Mouse (Mus musculus) erythroblast, embryonic 14.5 days (primary cell): ENCODE measurements around the gene Dbnl. TPM values are rescaled to one million over a fixed set of nuclear protein-coding genes. Genes with fewer than 3 reads are reported as not detected.

Source experiments
- H3K27me3 ChIP-seq: 2 replicates; pipeline ENCODE4 v1.6.1; 2012; ENCODE audit warnings: inconsistent platforms; ENCODE audit not compliant: control insufficient read depth
- H3K36me3 ChIP-seq: 2 replicates; pipeline ENCODE4 v1.6.1; 2012; ENCODE audit warnings: mild to moderate bottlenecking, inconsistent platforms; ENCODE audit not compliant: control insufficient read depth
- H3K4me1 ChIP-seq: 2 replicates; pipeline ENCODE4 v1.6.1; 2012; ENCODE audit warnings: inconsistent platforms; ENCODE audit not compliant: control insufficient read depth
- H3K4me3 ChIP-seq: replicated peaks from 2 replicates; pipeline ENCODE3; 2012; ENCODE audit warnings: moderate library complexity, mild to moderate bottlenecking, inconsistent platforms
- H3K9me3 ChIP-seq: 2 replicates; pipeline ENCODE4 v1.6.1; 2012; ENCODE audit warnings: low read length, inconsistent platforms, mixed read lengths; ENCODE audit not compliant: control insufficient read depth
- GATA1 ChIP-seq: IDR thresholded peaks from 2 replicates; pipeline ENCODE4 v1.6.1; 2012; ENCODE audit warnings: low read length, inconsistent platforms, mixed read lengths
- TAL1 ChIP-seq: IDR thresholded peaks from 3 replicates; pipeline ENCODE4 v1.6.1; 2012; ENCODE audit warnings: low read length, inconsistent platforms, mixed read lengths
- polyA plus RNA-seq: library from polyadenylated mRNA; stranded (reverse); fragments of >175 nt; gene quantifications from 2 replicates; pipeline ENCODE4 v1.2.3, GENCODE M21; 2012

Gene Dbnl
- polyA plus RNA-seq, 1 experiment: 5.8 TPM

- TF ChIP-seq GATA1 (no peak), TAL1 (no peak)
- H3K27me3 ChIP-seq: no peaks in the 10 kb centered on the region
- no peaks in the 10 kb centered on the region for H3K9me3 ChIP-seq
- no peak overlapping the region for H3K4me3 ChIP-seq
- H3K36me3 ChIP-seq: peaks cover 58% of the 10 kb centered on the region
- H3K4me1 ChIP-seq: peaks cover 51% of the 10 kb centered on the region
Measured at GRCm38 (mm10) chr11:5790431-5790830, 2.1 kb downstream of the Dbnl start.

DNA sequence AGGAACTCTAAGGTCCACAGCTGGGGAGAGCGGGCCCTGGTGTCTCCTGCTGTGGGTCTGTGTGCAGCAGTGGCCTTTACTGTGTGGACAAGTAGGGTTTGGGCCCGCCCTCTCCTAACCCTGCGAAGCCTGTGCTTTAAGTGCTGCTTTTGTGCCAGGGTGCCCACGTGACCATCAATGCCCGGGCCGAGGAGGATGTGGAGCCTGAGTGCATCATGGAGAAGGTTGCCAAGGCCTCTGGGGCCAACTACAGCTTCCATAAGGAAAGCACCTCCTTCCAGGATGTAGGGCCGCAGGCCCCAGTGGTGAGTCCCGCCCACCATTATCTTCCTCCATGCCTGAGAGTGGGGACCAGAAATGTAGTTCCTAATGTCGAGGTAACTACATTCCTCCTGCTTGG lies 7.0 kb downstream of the Dbnl start:
- Histone ChIP-seq H3K36me3 (peaks cover 93% of the 10 kb centered on the region), H3K27me3 (no peaks in the 10 kb centered on the region), H3K4me1 (peaks cover 9% of the 10 kb centered on the region), H3K9me3 (no peaks in the 10 kb centered on the region), H3K4me3 (no peak overlapping the region)
- TF ChIP-seq GATA1: no peak
- TF ChIP-seq TAL1: no peak

- H3K36me3 ChIP-seq: peaks cover 93% of the 10 kb centered on the region
Measured at GRCm38 (mm10) chr11:5795706-5796105, 7.4 kb downstream of the Dbnl start.

DNA sequence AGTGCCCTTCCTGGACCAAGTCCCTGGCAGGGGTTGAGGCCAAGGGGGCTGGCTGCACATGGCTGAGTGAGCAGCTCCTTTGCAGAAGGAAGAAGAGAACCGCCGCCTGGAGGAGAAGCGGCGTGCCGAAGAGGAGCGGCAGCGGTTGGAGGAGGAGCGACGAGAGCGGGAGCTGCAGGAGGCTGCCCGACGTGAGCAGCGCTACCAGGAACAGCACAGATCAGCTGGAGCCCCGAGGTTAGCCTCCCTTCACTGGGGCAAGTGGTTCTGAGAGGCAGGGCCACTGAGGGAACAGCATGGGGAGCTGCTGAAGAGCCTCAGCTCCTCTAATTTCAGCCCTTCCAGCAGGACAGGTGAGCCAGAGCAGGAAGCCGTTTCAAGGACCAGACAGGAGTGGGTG lies 8.7 kb downstream of the Dbnl start:
- TF ChIP-seq GATA1 (no peak), TAL1 (no peak)
- H3K9me3 ChIP-seq: no peaks in the 10 kb centered on the region
- H3K27me3 ChIP-seq: no peaks in the 10 kb centered on the region
- H3K36me3 ChIP-seq: peaks cover 92% of the 10 kb centered on the region
- H3K4me1 ChIP-seq: 0 out of 2 replicates have a peak, but pooled peaks cover 2% of the 10 kb centered on the region
- no peak overlapping the region for H3K4me3 ChIP-seq

More at GRCm38 (mm10) chr11:5795706-5796105, 7.4 kb downstream of the Dbnl start:
- H3K27me3 ChIP-seq: no peaks in the 10 kb centered on the region
- peaks cover 5% of the 10 kb centered on the region for H3K4me1 ChIP-seq
- no peaks in the 10 kb centered on the region for H3K9me3 ChIP-seq
- H3K4me3 ChIP-seq: no peak overlapping the region
- TF ChIP-seq GATA1 (no peak), TAL1 (no peak)

GRCm38 (mm10) chr11:5797371-5797770 lies 9.1 kb downstream of the Dbnl start:
- TF ChIP-seq TAL1: no peak
- TF ChIP-seq GATA1: no peak
- Histone ChIP-seq H3K4me1 (0 out of 2 replicates have a peak, but pooled peaks cover 2% of the 10 kb centered on the region), H3K9me3 (no peaks in the 10 kb centered on the region), H3K27me3 (no peaks in the 10 kb centered on the region), H3K4me3 (no peak overlapping the region), H3K36me3 (peaks cover 88% of the 10 kb centered on the region)

- Histone ChIP-seq H3K4me1 (peaks cover 2% of the 10 kb centered on the region), H3K9me3 (no peaks in the 10 kb centered on the region), H3K27me3 (no peaks in the 10 kb centered on the region), H3K4me3 (no peak overlapping the region), H3K36me3 (peaks cover 82% of the 10 kb centered on the region)
- TF ChIP-seq TAL1 (no peak), GATA1 (no peak)
Measured at GRCm38 (mm10) chr11:5797928-5798327, 9.6 kb downstream of the Dbnl start.

GRCm38 (mm10) chr11:5799621-5800490 lies 11.6 kb downstream of the Dbnl start:
- TF ChIP-seq GATA1 (no peak), TAL1 (no peak)
- H3K9me3 ChIP-seq: no peaks in the 10 kb centered on the region
- H3K4me3 ChIP-seq: no peak overlapping the region
- H3K4me1 ChIP-seq: peaks cover 6% of the 10 kb centered on the region
- no peaks in the 10 kb centered on the region for H3K27me3 ChIP-seq
- peaks cover 65% of the 10 kb centered on the region for H3K36me3 ChIP-seq

GRCm38 (mm10) chr11:5801511-5801910 lies 13.2 kb downstream of the Dbnl start:
- peaks cover 50% of the 10 kb centered on the region for H3K36me3 ChIP-seq
- no peaks in the 10 kb centered on the region for H3K9me3 ChIP-seq
- peaks cover 6% of the 10 kb centered on the region for H3K4me1 ChIP-seq
- no peak overlapping the region for H3K4me3 ChIP-seq
- TF ChIP-seq GATA1 (no peak), TAL1 (no peak)
- H3K27me3 ChIP-seq: no peaks in the 10 kb centered on the region

DNA sequence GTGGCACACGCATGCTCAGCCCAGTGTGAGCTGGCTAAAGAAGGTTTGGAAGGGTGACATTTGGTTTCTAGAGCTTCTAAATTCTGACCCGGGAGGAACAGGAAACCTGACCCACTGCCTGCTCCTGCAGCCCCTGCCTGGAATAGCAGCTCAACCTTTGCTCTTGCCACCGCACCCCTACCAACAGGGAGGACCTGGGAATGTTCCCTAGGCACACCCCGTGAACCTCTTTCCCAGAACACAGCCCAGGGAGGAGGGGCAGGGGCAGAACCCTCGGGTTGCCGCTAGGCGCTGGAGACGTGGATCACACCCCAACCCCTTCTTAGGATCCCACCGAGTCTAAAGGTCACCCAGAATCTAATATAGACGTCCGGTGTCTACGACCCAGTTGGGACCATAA lies 13.7 kb downstream of the Dbnl start:
- Histone ChIP-seq H3K9me3 (no peaks in the 10 kb centered on the region), H3K27me3 (no peaks in the 10 kb centered on the region), H3K36me3 (peaks cover 45% of the 10 kb centered on the region), H3K4me3 (no peak overlapping the region), H3K4me1 (peaks cover 6% of the 10 kb centered on the region)
- TF ChIP-seq TAL1 (no peak), GATA1 (no peak)

DNA sequence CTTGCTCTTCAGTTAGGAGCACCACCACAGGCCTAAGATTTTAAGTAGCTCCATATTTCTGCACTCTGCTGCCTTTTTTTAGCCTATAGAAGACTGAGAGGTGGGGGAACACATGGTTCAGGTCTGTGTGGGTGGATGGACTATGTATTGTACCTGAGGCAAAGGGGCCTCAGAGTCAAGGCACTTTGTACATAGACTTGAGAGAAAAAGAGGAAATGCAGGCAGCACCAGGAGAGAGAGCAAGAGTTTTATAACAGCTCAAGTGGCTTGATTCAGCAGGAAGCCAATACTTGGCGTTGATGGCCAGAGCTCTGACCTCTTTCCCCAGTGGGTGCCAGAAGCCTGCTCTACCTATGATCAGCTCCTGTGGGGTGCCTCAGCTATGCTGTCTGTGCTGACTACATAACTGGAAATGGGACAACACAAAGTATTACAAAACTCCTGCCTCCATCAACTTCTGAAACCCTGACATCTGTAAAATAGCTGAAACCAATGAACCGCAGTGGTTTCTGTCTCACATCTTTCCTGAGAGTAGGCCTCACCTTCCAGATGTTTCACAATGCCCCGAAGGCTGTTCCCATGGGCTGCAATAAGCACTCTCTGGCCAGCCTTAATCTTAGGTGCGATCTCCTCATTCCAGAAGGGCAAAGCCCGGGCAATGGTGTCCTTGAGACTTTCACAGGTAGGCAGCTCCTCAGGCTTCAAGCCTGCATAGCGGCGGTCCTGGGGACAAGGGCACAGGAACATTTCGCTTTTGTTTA lies 14.3 kb downstream of the Dbnl start:
- TF ChIP-seq GATA1: no peak
- TF ChIP-seq TAL1: no peak
- Histone ChIP-seq H3K4me3 (no peak overlapping the region), H3K27me3 (no peaks in the 10 kb centered on the region), H3K4me1 (peaks cover 6% of the 10 kb centered on the region), H3K36me3 (peaks cover 39% of the 10 kb centered on the region), H3K9me3 (no peaks in the 10 kb centered on the region)
